Mouse (Mus musculus): ENCODE data around the gene Frs3. TPM values are rescaled to one million over a fixed set of nuclear protein-coding genes. Genes with fewer than 3 reads are reported as not detected.

The Frs3 gene
- polyA plus RNA-seq, 1 experiment from 2014 or later = 27.1 TPM

GRCm38 (mm10) chr17:47737271-47738065 lies 48.6 kb downstream of the Frs3 start:
- Histone ChIP-seq H3K4me2 (ENCODE audit: low read length) (peak overlapping the region; percentile 96), H3K27ac (ENCODE audit: low read length) (no peak overlapping the region), H3K36me3 (ENCODE audit: control insufficient read depth, insufficient read depth) (no peaks in the 10 kb centered on the region), H3K9ac (replicated peaks; ENCODE audit: low read depth, low read length) (peak overlapping the region; percentile 54), H3K4me1 (replicated peaks; ENCODE audit: control insufficient read depth, insufficient read depth, low read length) (peaks cover 18% of the 10 kb centered on the region), H3K9me3 (ENCODE audit: control insufficient read depth, low read length) (0 out of 2 replicates have a peak, but pooled peaks cover 3% of the 10 kb centered on the region), H3K27me3 (replicated peaks; ENCODE audit: control insufficient read depth, insufficient read depth, low read length) (peaks cover 24% of the 10 kb centered on the region), H3K4me3 (replicated peaks; ENCODE audit: low read length) (peak overlapping the region; percentile 64)
- peak; percentile 65 for ATAC-seq
- 1% methylated on average over 57 of the region's 60 CpGs for WGBS

DNA sequence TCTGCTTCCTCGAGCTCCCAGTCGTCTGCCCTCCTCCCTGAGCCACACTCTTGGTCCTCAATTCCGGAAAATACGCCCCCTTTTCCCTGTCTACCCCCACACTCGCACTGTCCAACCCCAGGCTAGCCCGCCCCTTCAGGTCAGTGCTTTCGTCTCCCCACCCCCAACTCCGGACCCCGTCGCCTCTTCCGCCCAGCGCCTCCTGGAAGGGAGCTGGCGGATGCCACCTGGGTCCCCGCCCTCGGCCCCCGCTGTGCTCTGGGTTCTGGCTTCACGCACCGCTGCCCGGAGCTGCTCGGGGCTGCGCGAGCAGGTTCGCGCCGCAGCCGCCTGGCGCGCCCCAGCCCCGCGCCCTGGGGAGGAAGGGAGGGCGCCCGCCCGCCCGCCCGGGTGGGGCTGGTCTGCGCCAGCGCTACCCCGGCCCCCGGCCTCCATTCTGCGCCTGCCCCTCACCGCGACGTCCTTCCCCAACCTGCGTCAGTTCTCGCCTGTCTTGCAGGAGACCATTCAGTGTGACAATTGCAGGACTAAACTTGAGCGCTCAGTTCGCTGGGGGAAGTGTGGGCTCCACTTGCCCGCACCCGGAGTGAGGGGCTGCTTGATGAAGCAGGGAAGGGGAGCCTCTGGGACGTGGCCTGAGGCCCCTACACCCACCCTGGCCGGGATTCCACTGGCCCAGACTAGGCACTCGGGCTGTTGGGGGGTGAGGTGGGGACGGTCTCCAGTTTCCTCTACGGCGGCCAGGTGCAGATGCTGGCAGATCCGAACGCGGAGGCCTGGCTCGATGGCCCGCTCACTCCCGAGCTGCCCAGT lies 49.4 kb downstream of the Frs3 start:
- WGBS = under 1% methylated on average over 53 of the region's 61 CpGs
- ATAC-seq = peak; percentile 12; the same call in 1 of the 2 replicates
- 0 out of 2 replicates have a peak, but pooled peaks cover 3% of the 10 kb centered on the region for H3K9me3 ChIP-seq (ENCODE audit: control insufficient read depth, low read length)
- H3K4me1 ChIP-seq (replicated peaks; ENCODE audit: control insufficient read depth, insufficient read depth, low read length) = peaks cover 18% of the 10 kb centered on the region
- no peaks in the 10 kb centered on the region for H3K36me3 ChIP-seq (ENCODE audit: control insufficient read depth, insufficient read depth)
- no peak overlapping the region for H3K27ac ChIP-seq (ENCODE audit: low read length)
- peak overlapping the region; percentile 96 for H3K4me2 ChIP-seq (ENCODE audit: low read length)
- peak overlapping the region; percentile 37 for H3K9ac ChIP-seq (replicated peaks; ENCODE audit: low read depth, low read length)
- H3K4me3 ChIP-seq (replicated peaks; ENCODE audit: low read length) = peak overlapping the region; percentile 64
- peaks cover 24% of the 10 kb centered on the region for H3K27me3 ChIP-seq (replicated peaks; ENCODE audit: control insufficient read depth, insufficient read depth, low read length)

DNA sequence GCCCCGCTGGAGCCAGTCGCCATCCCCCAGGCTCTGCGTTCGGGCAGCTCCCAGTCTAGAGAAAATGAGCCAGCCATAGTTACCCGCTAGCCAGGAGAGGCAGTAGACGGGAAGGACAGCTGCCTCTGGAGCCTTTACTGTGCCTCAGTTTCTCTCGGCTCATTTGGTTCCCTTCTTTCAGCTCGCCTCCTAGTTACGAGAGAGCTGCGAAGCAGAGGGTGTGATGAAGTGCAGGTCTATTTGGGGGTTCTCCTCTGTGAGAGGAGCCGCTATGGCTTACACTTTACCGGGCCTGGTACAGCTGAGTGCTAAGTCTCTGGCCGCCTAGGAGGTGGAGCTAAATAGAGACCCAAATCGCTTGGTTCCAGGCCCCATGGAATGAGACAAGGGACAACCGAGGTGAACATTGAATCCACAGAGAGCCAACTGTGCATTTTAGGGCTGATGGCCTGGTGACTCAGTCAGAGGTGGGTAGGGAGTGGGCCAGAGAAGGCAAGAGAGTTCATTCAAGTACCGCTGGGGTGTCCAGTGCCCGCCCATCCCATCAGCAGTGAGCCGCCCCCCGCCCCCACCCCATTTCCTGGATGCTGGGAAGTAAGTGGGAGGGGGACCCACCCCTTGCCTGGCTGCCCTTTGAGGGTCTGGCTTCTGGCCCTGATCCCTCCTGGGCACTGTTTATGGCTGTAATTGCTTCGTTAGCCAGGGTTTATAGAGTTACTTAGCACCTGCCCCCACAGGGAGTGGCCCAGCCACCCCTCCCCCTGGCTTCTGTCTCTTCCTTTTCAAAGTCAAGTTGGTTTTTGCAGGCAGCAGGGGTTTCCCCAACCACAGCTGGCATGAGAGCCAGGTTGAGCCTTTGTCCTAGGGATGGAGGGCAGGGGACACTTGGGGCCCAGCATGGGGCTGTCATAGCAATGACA lies 50.3 kb downstream of the Frs3 start:
- WGBS = 9% methylated on average over 20 of the region's 20 CpGs
- H3K9ac ChIP-seq (replicated peaks; ENCODE audit: low read depth, low read length) = no peak overlapping the region; the same call in 1 of the 2 replicates
- H3K4me2 ChIP-seq (ENCODE audit: low read length) = peak overlapping the region; percentile 96
- 0 out of 2 replicates have a peak, but pooled peaks cover 3% of the 10 kb centered on the region for H3K9me3 ChIP-seq (ENCODE audit: control insufficient read depth, low read length)
- ATAC-seq = no peak
- H3K36me3 ChIP-seq (ENCODE audit: control insufficient read depth, insufficient read depth) = no peaks in the 10 kb centered on the region
- no peak overlapping the region for H3K27ac ChIP-seq (ENCODE audit: low read length)
- H3K27me3 ChIP-seq (replicated peaks; ENCODE audit: control insufficient read depth, insufficient read depth, low read length) = peaks cover 24% of the 10 kb centered on the region
- peaks cover 18% of the 10 kb centered on the region for H3K4me1 ChIP-seq (replicated peaks; ENCODE audit: control insufficient read depth, insufficient read depth, low read length)
- peak overlapping the region; percentile 64; the same call in 1 of the 2 replicates for H3K4me3 ChIP-seq (replicated peaks; ENCODE audit: low read length)

- Histone ChIP-seq H3K4me2 (ENCODE audit: low read length) (no peak overlapping the region), H3K4me1 (replicated peaks; ENCODE audit: control insufficient read depth, insufficient read depth, low read length) (peaks cover 18% of the 10 kb centered on the region), H3K9ac (replicated peaks; ENCODE audit: low read depth, low read length) (no peak overlapping the region), H3K4me3 (replicated peaks; ENCODE audit: low read length) (no peak overlapping the region), H3K27me3 (replicated peaks; ENCODE audit: control insufficient read depth, insufficient read depth, low read length) (peaks cover 24% of the 10 kb centered on the region), H3K9me3 (ENCODE audit: control insufficient read depth, low read length) (peaks cover 5% of the 10 kb centered on the region; the same call in 1 of the 2 replicates), H3K27ac (ENCODE audit: low read length) (no peak overlapping the region), H3K36me3 (ENCODE audit: control insufficient read depth, insufficient read depth) (no peaks in the 10 kb centered on the region)
- WGBS = 62% methylated on average over 2 of the region's 2 CpGs
- ATAC-seq = no peak
Observed at GRCm38 (mm10) chr17:47740186-47740585, 51.4 kb downstream of the Frs3 start.

- no peak for ATAC-seq
Observed at GRCm38 (mm10) chr17:47742991-47743734, 54.3 kb downstream of the Frs3 start.

DNA sequence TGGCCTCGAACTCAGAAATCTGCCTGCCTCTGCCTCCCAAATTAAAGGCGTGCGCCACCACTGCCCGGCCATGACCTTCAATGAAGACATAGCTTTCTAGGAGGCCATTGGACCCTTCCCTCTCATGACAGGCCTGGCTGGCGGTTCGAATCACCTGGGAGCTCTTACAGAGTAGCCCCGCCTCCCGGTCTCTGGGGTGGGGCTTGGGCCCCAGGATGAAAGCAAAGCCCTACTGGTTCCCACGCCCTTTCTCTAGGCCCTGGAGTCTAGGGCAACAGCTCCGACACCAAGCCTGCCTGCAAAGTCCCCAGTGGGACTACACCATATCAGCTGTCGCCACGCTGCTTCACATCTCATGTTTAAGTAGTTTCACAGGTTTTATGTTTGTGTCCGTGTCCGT lies 55.3 kb downstream of the Frs3 start:
- Histone ChIP-seq H3K27ac (ENCODE audit: low read length) (no peak overlapping the region), H3K4me3 (replicated peaks; ENCODE audit: low read length) (no peak overlapping the region), H3K27me3 (replicated peaks; ENCODE audit: control insufficient read depth, insufficient read depth, low read length) (peaks cover 7% of the 10 kb centered on the region), H3K36me3 (ENCODE audit: control insufficient read depth, insufficient read depth) (no peaks in the 10 kb centered on the region), H3K4me1 (replicated peaks; ENCODE audit: control insufficient read depth, insufficient read depth, low read length) (no peaks in the 10 kb centered on the region; the same call in 1 of the 2 replicates), H3K9me3 (ENCODE audit: control insufficient read depth, low read length) (peaks cover 5% of the 10 kb centered on the region; the same call in 1 of the 2 replicates), H3K9ac (replicated peaks; ENCODE audit: low read depth, low read length) (no peak overlapping the region), H3K4me2 (ENCODE audit: low read length) (no peak overlapping the region)
- WGBS = 92% methylated on average over 14 of the region's 14 CpGs
- ATAC-seq = no peak

More at GRCm38 (mm10) chr17:47742991-47743734, 54.3 kb downstream of the Frs3 start:
- Histone ChIP-seq H3K4me3 (replicated peaks; ENCODE audit: low read length) (no peak overlapping the region), H3K9ac (replicated peaks; ENCODE audit: low read depth, low read length) (no peak overlapping the region), H3K4me1 (replicated peaks; ENCODE audit: control insufficient read depth, insufficient read depth, low read length) (peaks cover 7% of the 10 kb centered on the region), H3K4me2 (ENCODE audit: low read length) (no peak overlapping the region), H3K27me3 (replicated peaks; ENCODE audit: control insufficient read depth, insufficient read depth, low read length) (peaks cover 15% of the 10 kb centered on the region), H3K36me3 (ENCODE audit: control insufficient read depth, insufficient read depth) (no peaks in the 10 kb centered on the region), H3K9me3 (ENCODE audit: control insufficient read depth, low read length) (peaks cover 5% of the 10 kb centered on the region; the same call in 1 of the 2 replicates), H3K27ac (ENCODE audit: low read length) (no peak overlapping the region)
- WGBS = 51% methylated on average over 16 of the region's 16 CpGs

DNA sequence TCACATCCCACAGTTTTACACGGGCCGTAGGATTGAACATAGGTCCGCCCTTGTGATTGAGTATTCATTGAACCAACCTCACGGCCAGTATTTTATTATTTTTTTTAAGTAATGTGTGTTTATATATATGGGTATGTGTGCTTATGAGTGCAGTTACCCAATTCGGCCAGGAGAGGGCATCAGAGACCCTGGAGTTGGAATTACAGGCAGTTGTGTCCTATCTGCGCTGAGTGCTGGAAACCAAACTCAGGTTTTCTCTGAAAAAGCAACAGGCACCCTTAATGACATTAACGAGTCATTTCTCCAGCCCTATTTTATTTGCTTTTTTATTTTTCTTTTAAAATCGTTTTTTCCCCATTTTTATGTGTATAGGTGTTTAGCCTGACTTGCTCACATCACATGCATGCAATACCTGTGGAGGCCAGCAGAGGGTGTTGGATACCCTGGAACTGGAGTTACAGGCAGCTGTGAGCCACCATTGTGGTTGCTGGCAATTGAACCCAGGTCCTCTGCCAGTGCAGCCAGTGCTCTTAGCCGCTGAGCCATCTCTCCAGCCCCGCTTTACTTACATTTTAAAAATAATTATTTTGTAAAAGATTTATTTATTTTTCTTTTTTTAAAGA lies 56.0 kb downstream of the Frs3 start:
- H3K4me1 ChIP-seq (replicated peaks; ENCODE audit: control insufficient read depth, insufficient read depth, low read length) = no peaks in the 10 kb centered on the region
- WGBS = 91% methylated on average over 10 of the region's 10 CpGs
- ATAC-seq = no peak
- no peaks in the 10 kb centered on the region for H3K36me3 ChIP-seq (ENCODE audit: control insufficient read depth, insufficient read depth)
- H3K4me2 ChIP-seq (ENCODE audit: low read length) = no peak overlapping the region
- H3K27me3 ChIP-seq (replicated peaks; ENCODE audit: control insufficient read depth, insufficient read depth, low read length) = no peaks in the 10 kb centered on the region; the same call in 1 of the 2 replicates
- peaks cover 5% of the 10 kb centered on the region; the same call in 1 of the 2 replicates for H3K9me3 ChIP-seq (ENCODE audit: control insufficient read depth, low read length)
- no peak overlapping the region for H3K27ac ChIP-seq (ENCODE audit: low read length)
- H3K9ac ChIP-seq (replicated peaks; ENCODE audit: low read depth, low read length) = no peak overlapping the region
- H3K4me3 ChIP-seq (replicated peaks; ENCODE audit: low read length) = no peak overlapping the region

Data from forebrain, embryonic 16.5 days (tissue).